Mouse (Mus musculus): ENCODE results near the gene Mylk2.

Mylk2 gene

GRCm38 (mm10) chr2:152947098-152947497 lies 35.9 kb downstream of the Mylk2 start:
- DNase-seq: peak; percentile 43

- no peak for DNase-seq
Observed at GRCm38 (mm10) chr2:152948438-152949020, 37.4 kb downstream of the Mylk2 start.

GRCm38 (mm10) chr2:152950358-152951064 lies 39.4 kb downstream of the Mylk2 start:
- DNase-seq: peak; percentile 32

GRCm38 (mm10) chr2:152951065-152951849 lies 40.1 kb downstream of the Mylk2 start, which contains the start of gene Dusp15:
TSS of gene Dusp15 (minus strand) at chr2:152951698.
- peak; percentile 68 for DNase-seq

GRCm38 (mm10) chr2:152951850-152952720 lies 40.9 kb downstream of the Mylk2 start:
- DNase-seq: no peak

- DNase-seq: no peak
Observed at GRCm38 (mm10) chr2:152958116-152958515, 47.0 kb downstream of the Mylk2 start.

- DNase-seq: peak; percentile 79
Observed at GRCm38 (mm10) chr2:152962091-152962793, 51.1 kb downstream of the Mylk2 start, which contains the start of gene Ttll9. TSS of gene Ttll9 (plus strand) at chr2:152962485.

GRCm38 (mm10) chr2:152965555-152965954 lies 54.4 kb downstream of the Mylk2 start:
- no peak for DNase-seq
